Mouse (Mus musculus) heart, postnatal 0 days (tissue): ENCODE results near the gene Olfr114. TPM values are rescaled to one million over a fixed set of nuclear protein-coding genes. Genes with fewer than 3 reads are reported as not detected.

Experiments
- ATAC-seq: fragments of 200-750 bp; cut with Nextera tagmentation; 2 replicates; pipeline ENCODE4 v1.8.0; 2017; ENCODE audit warnings: low read depth, moderate number of reproducible peaks, moderate library complexity; ENCODE audit not compliant: insufficient read depth
- DNase-seq: peaks from one replicate; pipeline ENCODE4 v3.0.0-alpha.2; 2016; ENCODE audit warnings: low spot score
- H3K27ac ChIP-seq: fragments of 300-500 bp; sonication (generic); 2 replicates; pipeline ENCODE4 v1.5.1; 2014; ENCODE audit warnings: low read depth, mild to moderate bottlenecking
- H3K27me3 ChIP-seq: fragments of 300-500 bp; sonication (generic); 2 replicates; pipeline ENCODE4 v1.6.1; 2014; ENCODE audit warnings: low read length, mixed read lengths; ENCODE audit not compliant: control insufficient read depth, insufficient read depth
- H3K36me3 ChIP-seq: fragments of 300-500 bp; sonication (generic); replicated peaks from 2 replicates; pipeline ENCODE4 v1.6.1; 2014; ENCODE audit warnings: low read length, mixed read lengths; ENCODE audit not compliant: control insufficient read depth, insufficient read depth
- H3K4me1 ChIP-seq: fragments of 300-500 bp; sonication (generic); 2 replicates; pipeline ENCODE4 v1.6.1; 2014; ENCODE audit warnings: antibody characterized with exemption; ENCODE audit not compliant: control insufficient read depth, insufficient read depth
- H3K4me2 ChIP-seq: fragments of 300-500 bp; sonication (generic); 2 replicates; pipeline ENCODE4 v1.6.1; 2014; ENCODE audit warnings: low read depth, mild to moderate bottlenecking, low read length, moderate library complexity
- H3K4me3 ChIP-seq: fragments of 300-500 bp; sonication (generic); 2 replicates; pipeline ENCODE4 v1.5.1; 2014; ENCODE audit warnings: low read depth, low read length
- H3K9ac ChIP-seq: fragments of 300-500 bp; sonication (generic); replicated peaks from 2 replicates; pipeline ENCODE4 v1.6.1; 2014; ENCODE audit warnings: low read depth, low read length, mixed read lengths
- H3K9me3 ChIP-seq: fragments of 300-500 bp; sonication (generic); replicated peaks from 2 replicates; pipeline ENCODE4 v1.6.1; 2016; ENCODE audit warnings: low read length; ENCODE audit not compliant: control insufficient read depth
- CTCF ChIP-seq: IDR thresholded peaks from 2 replicates; pipeline ENCODE4 v1.5.1; 2016; ENCODE audit warnings: antibody characterized with exemption, control low read depth, low read depth
- EP300 ChIP-seq: IDR thresholded peaks from 2 replicates; pipeline ENCODE4 v1.6.1; 2016; ENCODE audit warnings: antibody characterized with exemption, low read depth
- whole genome bisulfite sequencing: fragments of 180-500 bp; shearing (Covaris S2); extraction: QIAGEN DNeasy Blood & Tissue Kit; methylation state at CpG from one replicate; pipeline ENCODE4 v1.1.7; 2014; 5-methylcytosine and 5-hydroxymethylcytosine counted together
- polyA plus RNA-seq: library from polyadenylated mRNA; unstranded; fragments of >200 nt; fragmentation: Nextera tagmentation; extraction: Ambion mirVana; gene quantifications from 2 replicates; pipeline ENCODE4 v1.2.1, GENCODE M21; 2015
- total RNA-seq: library from RNA; depleted of rRNA; stranded (reverse); fragments of >200 nt; gene quantifications from 2 replicates; pipeline ENCODE4 v1.2.3, GENCODE M21; 2014; ENCODE audit warnings: low replicate concordance; rRNA removed

Olfr114 gene
- total RNA-seq (not detected in 2 replicates), polyA plus RNA-seq (not detected in 2 replicates)

DNA sequence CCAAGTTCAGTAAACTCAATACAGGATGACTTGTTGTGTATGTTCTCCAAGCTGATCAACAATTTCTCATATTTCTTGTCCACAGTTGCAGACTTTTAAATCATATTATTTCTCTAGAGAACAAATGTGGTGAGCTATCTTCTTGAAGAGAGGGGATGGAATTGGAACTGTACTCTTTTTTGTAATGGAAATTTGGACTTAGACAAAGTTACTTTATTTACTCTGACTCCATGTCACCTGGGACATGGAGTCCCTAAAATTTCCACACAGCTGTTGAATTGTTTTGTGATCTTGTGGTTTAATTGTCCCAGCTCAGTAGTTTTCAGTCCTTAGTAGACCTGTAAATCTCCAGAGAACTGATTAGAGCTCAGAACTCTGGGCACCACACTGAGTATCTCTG, at the start of gene Olfr114:
TSS of gene Olfr114 (minus strand) at position 101 of the 400 bp plus-strand sequence.
- Histone ChIP-seq H3K4me1 (no peaks in the 10 kb centered on the region), H3K36me3 (no peaks in the 10 kb centered on the region), H3K4me3 (no peak within 1 kb of the TSS), H3K4me2 (no peak within 1 kb of the TSS), H3K9ac (no peak within 1 kb of the TSS), H3K27me3 (no peaks in the 10 kb centered on the region), H3K27ac (no peak within 1 kb of the TSS), H3K9me3 (no peaks in the 10 kb centered on the region)
- TF ChIP-seq CTCF: no peak
- no peak for TF ChIP-seq EP300
- DNase-seq (no peak), ATAC-seq (no peak)

GRCm38 (mm10) chr17:37627009-37627408, 34.5 kb upstream of the Olfr114 start, which contains the start of the genes Olfr115 and Olfr116:
Olfr115 (minus strand) TSS chr17:37627109.
Olfr116 (minus strand) TSS chr17:37627199.
- Histone ChIP-seq H3K36me3 (no peaks in the 10 kb centered on the region), H3K9me3 (peaks cover 3% of the 10 kb centered on the region; the same call in 1 of the 2 replicates), H3K4me2 (no peak within 1 kb of the TSS), H3K27me3 (no peaks in the 10 kb centered on the region), H3K4me1 (no peaks in the 10 kb centered on the region), H3K4me3 (no peak within 1 kb of the TSS), H3K9ac (no peak within 1 kb of the TSS), H3K27ac (no peak within 1 kb of the TSS)
- no peak for ATAC-seq
- no peak for DNase-seq
- 60% methylated on average over 2 of the region's 2 CpGs for WGBS
- no peak for TF ChIP-seq EP300

GRCm38 (mm10) chr17:37577563-37577962, 15.0 kb downstream of the Olfr114 start, which contains the start of gene Olfr113:
Olfr113 (minus strand) TSS chr17:37577663.
- no peaks in the 10 kb centered on the region for H3K27me3 ChIP-seq
- TF ChIP-seq EP300 (no peak), CTCF (no peak)
- H3K4me3 ChIP-seq: no peak within 1 kb of the TSS
- no peaks in the 10 kb centered on the region for H3K36me3 ChIP-seq
- no peak within 1 kb of the TSS for H3K9ac ChIP-seq
- H3K4me2 ChIP-seq: no peak within 1 kb of the TSS
- H3K27ac ChIP-seq: no peak within 1 kb of the TSS
- H3K4me1 ChIP-seq: no peaks in the 10 kb centered on the region
- no peak for DNase-seq
- ATAC-seq: no peak
- no peaks in the 10 kb centered on the region for H3K9me3 ChIP-seq

DNA sequence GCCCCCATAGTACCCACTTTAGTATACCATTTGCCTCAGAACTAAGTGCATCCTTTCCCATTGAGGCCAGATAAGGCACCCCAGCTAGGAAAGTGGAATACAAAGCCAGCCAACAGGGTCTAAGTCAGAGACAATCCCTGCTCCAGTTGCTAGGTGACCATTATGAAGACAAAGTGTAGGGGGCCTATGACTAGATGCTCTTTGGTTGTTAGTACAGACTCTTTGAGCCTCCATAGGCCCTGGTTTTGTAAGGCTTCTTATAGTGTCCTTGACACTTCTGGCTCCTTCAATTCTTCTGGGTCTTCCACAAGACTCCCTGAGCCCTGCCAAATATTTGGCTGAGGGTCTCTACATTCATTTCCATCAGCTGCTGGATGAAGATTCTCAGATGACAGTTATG, 23.2 kb downstream of the Olfr114 start, which contains the start of gene Olfr112:
TSS of gene Olfr112 (minus strand) at position 101 of the 400 bp plus-strand sequence.
- no peaks in the 10 kb centered on the region for H3K36me3 ChIP-seq
- H3K4me1 ChIP-seq: no peaks in the 10 kb centered on the region
- ATAC-seq (no peak), DNase-seq (no peak)
- no peak within 1 kb of the TSS for H3K9ac ChIP-seq
- H3K4me3 ChIP-seq: no peak within 1 kb of the TSS
- peaks cover 4% of the 10 kb centered on the region for H3K9me3 ChIP-seq
- TF ChIP-seq EP300 (no peak), CTCF (no peak)
- no peaks in the 10 kb centered on the region for H3K27me3 ChIP-seq
- no peak within 1 kb of the TSS for H3K27ac ChIP-seq
- no peak within 1 kb of the TSS for H3K4me2 ChIP-seq

GRCm38 (mm10) chr17:37558913-37559615, 33.5 kb downstream of the Olfr114 start:
- no peak overlapping the region for H3K4me3 ChIP-seq
- no peaks in the 10 kb centered on the region for H3K4me1 ChIP-seq
- 37% methylated on average over 1 of the region's 1 CpGs for whole genome bisulfite sequencing

More at GRCm38 (mm10) chr17:37558913-37559615, 33.5 kb downstream of the Olfr114 start:
- TF ChIP-seq CTCF (no peak), EP300 (no peak)
- no peaks in the 10 kb centered on the region for H3K36me3 ChIP-seq
- DNase-seq (no peak), ATAC-seq (no peak)
- no peak overlapping the region for H3K9ac ChIP-seq
- no peak overlapping the region for H3K27ac ChIP-seq
- H3K4me2 ChIP-seq: no peak overlapping the region
- no peaks in the 10 kb centered on the region for H3K27me3 ChIP-seq
- H3K9me3 ChIP-seq: no peaks in the 10 kb centered on the region
